Mouse (Mus musculus) CD8-positive naive resting alpha-beta T cell, adult 57 days (primary cell): ENCODE data around the gene Rnase11. TPM values are rescaled to one million over a fixed set of nuclear protein-coding genes. Genes with fewer than 3 reads are reported as not detected.

Experiments used
- total RNA-seq: library from RNA; stranded (reverse); gene quantifications from one replicate; pipeline ENCODE4 v1.2.4, GENCODE M21; 2023

The Rnase11 gene
- total RNA-seq: not detected

GRCm38 (mm10) chr14:51050063-51050462 is at the start of gene Rnase11:
Gene Rnase11 (minus strand): TSS chr14:51050163.

GRCm38 (mm10) chr14:51090921-51091900 is 41.2 kb upstream of the Rnase11 start, which contains the start of the genes Rnase4 and Ang:
Gene Rnase4 (plus strand): TSS chr14:51091077.
Gene Ang (plus strand): TSS chr14:51091150.

GRCm38 (mm10) chr14:51074335-51074734 is 24.4 kb upstream of the Rnase11 start, which contains the start of gene Olfr750:
Gene Olfr750 (minus strand): TSS chr14:51074435.

GRCm38 (mm10) chr14:51057401-51057831 is 7.5 kb upstream of the Rnase11 start, which contains the start of gene Rnase12:
Gene Rnase12 (minus strand): TSS chr14:51057661.

GRCm38 (mm10) chr14:51041769-51042168 is 8.2 kb downstream of the Rnase11 start, which contains the start of gene Rnase9:
Gene Rnase9 (minus strand): TSS chr14:51041869.

GRCm38 (mm10) chr14:51007152-51007801 is 42.7 kb downstream of the Rnase11 start, which contains the start of gene Rnase10:
Gene Rnase10 (plus strand): TSS chr14:51007751.

Other genes with a start within 250 kb of the Rnase11 start
- gene Ccnb1ip1, start 242.4 kb downstream of the Rnase11 start, total RNA-seq: 2.4 TPM
- 59.4 TPM for gene Parp2, start 242.3 kb downstream of the Rnase11 start, total RNA-seq
- gene Tep1, start 179.6 kb downstream of the Rnase11 start, total RNA-seq: 29.3 TPM
- gene Klhl33, start 152.7 kb downstream of the Rnase11 start, total RNA-seq: not detected
- 35.4 TPM for gene Osgep, start 125.3 kb downstream of the Rnase11 start, total RNA-seq
- 43.6 TPM for gene Apex1, start 125.2 kb downstream of the Rnase11 start, total RNA-seq
- gene Pip4p1, start 119.3 kb downstream of the Rnase11 start, total RNA-seq: 86.2 TPM
- 32.1 TPM for gene Pnp, start 119.1 kb downstream of the Rnase11 start, total RNA-seq
- 23.6 TPM for gene Gm49342, start 105.6 kb downstream of the Rnase11 start, total RNA-seq
- gene Pnp2, start 94.2 kb downstream of the Rnase11 start, total RNA-seq: 0.58 TPM
- not detected for gene Rnase10, start 42.4 kb downstream of the Rnase11 start, total RNA-seq
- not detected for gene Rnase9, start 8.3 kb downstream of the Rnase11 start, total RNA-seq
- not detected for gene Rnase12, start 7.5 kb upstream of the Rnase11 start, total RNA-seq
- not detected for gene Olfr750, start 24.3 kb upstream of the Rnase11 start, total RNA-seq
- 0.37 TPM for gene Rnase4, start 40.9 kb upstream of the Rnase11 start, total RNA-seq
- 0.77 TPM for gene Ang, start 41.0 kb upstream of the Rnase11 start, total RNA-seq
- not detected for gene Eddm3b, start 64.3 kb upstream of the Rnase11 start, total RNA-seq
- 10.3 TPM for gene Rnase6, start 73.7 kb upstream of the Rnase11 start, total RNA-seq
- 3.2 TPM for gene Rnase1, start 96.6 kb upstream of the Rnase11 start, total RNA-seq
- not detected for gene Rnase2b, start 112.1 kb upstream of the Rnase11 start, total RNA-seq
- not detected for gene Ang2, start 149.0 kb upstream of the Rnase11 start, total RNA-seq
- not detected for gene Ear14, start 153.2 kb upstream of the Rnase11 start, total RNA-seq
- gene Rnase2a, start 205.9 kb upstream of the Rnase11 start, total RNA-seq: not detected